Mouse (Mus musculus) cerebellum, adult 11-12 months (tissue): ENCODE data around the gene Sdccag8.

Experiments used
- DNase-seq: peaks from one replicate; pipeline ENCODE4 v3.0.0; 2022

Sdccag8 gene

GRCm38 (mm10) chr1:176946031-176946795 is 131.8 kb downstream of the Sdccag8 start:
- peak; percentile 77 for DNase-seq

DNA sequence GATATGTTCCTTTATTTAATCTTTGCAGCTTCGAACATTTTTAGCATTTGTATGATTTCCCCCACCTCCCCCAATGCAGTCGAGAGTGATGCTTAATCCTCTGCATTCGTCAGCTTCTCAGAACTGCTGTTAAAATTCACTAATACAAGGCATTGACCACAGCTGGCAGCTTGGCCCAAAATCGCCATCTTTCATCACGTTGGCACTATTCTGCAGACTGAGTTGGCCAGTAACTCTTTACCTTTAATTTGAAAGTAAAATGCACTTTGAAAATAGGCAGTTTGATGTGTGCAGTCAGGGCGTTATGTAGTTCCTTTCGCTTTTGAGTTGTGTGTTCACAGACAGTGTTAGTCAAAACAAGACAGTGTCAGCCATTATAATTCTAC is 132.3 kb downstream of the Sdccag8 start:
- DNase-seq: no peak

DNA sequence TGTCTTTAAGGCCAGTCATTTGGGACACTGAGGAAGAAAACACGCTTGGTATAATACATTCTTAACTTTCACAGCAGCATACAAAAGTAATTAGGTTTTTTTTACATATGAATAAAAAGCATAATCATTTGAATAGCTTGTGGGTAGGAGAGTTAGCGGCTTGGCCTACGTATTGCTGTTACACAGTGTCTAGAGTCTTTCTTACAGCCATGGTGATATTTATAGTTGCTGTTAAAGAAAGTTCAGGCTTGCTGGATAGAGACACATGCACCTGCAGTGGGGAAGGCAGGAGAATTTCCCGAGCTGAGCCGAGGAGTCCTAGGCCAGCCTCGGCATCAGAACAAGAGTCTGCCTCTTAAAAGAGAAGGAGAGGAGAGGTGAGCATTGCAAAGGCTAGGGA is 134.4 kb downstream of the Sdccag8 start:
- no peak for DNase-seq

DNA sequence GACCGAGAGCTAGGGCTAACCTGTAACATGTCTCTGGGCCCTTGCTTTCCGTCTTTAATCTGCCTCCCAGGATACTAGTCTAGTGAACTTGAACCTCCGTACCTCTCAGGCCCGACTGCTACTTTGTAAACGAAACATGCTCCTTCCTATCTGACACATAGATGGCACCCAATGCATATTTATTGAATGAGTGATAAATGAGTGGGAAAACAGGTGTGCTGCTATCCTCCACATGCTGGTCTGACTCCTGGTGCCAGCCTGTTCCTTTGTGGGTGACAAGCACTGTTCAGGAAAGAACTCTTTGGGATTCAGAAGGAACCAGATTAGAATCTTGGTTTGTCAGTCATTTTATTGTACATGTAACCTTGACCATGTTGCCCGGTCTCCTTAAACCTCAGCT is 134.9 kb downstream of the Sdccag8 start:
- no peak for DNase-seq

GRCm38 (mm10) chr1:176950061-176950460 is 135.6 kb downstream of the Sdccag8 start:
- no peak for DNase-seq

DNA sequence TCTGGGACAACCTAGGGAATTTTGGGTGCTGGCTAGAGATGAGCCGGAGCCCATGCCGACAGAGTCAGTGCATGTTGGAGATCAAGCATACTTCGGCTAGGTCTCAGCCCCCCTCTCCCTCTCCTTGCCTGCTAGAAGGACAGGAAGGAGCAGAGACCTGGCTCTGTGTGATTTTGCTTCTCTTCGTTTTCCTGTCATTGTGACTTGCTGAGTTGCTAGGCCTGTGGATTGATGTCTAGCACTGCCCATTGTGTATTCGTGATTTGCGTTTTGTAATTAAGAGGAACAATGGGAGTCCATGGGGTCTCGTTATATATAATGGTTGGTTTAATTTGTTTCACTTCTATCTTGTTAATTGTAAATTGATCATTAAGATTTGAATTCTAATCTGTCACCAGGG is 137.4 kb downstream of the Sdccag8 start:
- DNase-seq: no peak

DNA sequence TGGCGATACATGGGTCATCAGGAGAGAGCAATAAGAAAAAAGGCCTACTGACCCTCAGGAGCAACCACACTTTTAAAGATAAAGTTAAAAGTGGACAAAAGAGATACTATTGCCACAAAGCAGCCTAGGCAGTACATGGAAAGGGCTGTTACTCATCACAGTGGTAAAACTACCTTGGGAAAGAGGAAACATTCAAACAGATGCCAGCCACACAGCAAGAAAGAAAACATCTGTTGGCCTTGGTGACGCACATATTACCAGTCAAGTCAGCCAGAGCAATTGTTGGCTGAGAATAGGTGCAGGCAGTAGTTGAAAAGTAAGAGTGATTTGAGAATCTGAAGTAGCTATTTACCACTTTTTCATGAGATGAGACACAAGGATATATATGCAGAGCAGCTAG is 143.9 kb downstream of the Sdccag8 start:
- no peak for DNase-seq

DNA sequence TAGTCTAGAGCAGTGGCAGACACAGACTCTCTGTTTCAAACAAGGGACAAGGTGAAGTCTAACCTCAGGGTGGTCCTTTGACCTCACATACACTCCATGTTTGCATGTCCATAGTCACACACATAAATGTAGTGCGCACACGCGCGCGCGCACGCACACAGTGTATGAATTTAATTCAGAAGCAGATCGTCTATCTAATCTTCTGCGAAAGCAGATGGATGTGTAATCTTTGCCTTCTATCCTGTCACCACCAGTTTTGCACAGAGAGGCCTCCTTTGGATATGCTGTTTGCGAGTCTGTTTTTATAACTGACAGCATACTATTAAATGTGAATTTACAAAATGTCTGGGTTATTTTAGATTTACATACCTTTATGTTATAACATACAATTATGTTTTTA is 147.3 kb downstream of the Sdccag8 start:
- DNase-seq: no peak

GRCm38 (mm10) chr1:176962894-176963293 is 148.4 kb downstream of the Sdccag8 start:
- DNase-seq: no peak

DNA sequence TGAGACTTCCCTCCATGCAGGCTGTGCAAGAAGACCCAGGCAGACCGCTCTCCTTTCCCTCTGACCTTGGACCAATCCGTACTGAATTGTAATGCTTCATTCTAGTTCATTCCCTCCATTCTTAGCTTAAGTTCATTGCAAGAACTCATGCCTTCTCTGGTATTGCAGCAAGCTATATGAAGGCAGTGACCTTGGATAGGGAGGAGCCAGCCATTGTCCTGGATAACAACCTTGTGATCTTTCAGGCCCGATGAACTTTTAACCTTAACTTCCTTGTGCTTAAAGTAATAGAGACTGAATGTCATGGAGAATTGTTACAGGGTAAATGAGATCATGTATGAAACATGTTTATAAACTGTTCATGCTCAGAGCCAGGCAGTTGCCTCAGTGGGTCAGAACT is 152.8 kb downstream of the Sdccag8 start:
- DNase-seq: no peak

DNA sequence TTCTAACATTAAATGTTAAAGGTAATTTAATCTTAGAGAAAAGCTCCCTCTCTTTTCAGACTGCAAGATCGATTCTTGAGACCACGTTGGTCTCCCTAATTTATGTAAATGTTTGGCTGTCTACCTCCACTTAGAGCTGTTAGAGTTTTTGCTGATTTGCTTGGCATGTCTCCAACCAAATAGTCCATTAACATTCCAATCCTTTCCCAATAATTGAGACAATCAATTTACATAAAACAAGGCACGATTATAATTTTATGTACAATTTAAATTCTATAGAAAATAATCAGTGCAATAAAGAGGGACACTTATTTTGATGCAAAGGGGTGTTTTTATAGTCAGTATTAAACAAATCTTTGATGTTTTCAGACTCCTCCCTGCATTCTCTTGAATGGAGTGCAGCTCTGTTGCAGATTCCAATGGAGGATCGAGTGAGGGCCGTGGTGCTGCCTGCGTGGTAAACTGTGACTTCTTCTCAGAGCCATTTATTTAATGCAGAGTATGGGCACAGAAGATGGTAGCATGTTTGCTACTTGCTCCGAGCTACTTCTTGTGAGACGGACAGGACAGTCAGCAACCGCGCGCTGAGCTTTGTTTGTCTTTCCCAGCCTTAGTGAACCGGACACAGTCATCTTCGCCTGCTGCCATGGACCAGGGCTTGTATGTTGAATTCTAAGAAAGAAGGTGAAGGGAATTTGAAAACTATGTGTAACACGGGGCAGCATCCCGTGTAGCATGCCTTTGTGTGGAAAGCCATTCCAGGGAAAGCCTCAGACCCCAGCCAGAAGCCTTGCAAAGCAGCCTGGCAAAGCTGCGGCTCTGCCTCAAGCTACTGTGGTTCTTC is 156.4 kb downstream of the Sdccag8 start:
- DNase-seq: no peak

- DNase-seq: no peak
Measured at GRCm38 (mm10) chr1:176971479-176971797, 157.0 kb downstream of the Sdccag8 start.

DNA sequence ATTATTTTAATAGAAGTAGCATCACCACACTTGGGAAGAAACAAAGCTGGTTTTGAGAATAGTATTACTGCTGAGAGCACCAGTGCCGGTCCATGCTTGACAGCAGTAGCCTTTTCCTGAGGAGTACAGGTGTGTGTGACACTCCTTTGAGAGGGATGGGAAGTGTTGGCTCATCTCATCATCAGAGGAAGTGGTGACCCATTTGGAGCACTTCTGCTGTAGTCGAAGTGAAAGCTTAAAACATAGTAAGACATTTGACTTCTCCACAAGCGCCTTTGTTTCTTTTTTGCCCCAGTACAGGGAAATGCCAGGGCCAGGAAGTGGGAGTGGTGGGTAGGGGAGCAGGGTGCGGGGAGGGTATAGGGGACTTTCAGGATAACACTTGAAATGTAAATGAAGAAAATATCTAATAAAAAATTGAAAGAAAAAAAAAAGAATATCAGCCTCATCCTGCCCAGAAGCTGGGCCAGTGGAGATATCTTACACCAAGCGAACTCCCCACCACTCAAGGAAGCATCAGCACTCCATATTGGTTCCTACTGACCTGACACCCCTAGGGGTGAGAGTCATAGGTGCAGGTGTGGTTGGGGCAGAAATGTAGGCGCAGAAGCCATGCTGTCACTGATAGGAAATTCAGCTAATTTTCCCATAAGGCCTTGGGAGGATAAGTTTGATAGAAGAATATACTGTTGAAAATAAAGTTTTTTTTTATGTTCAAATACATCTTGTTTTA is 159.1 kb downstream of the Sdccag8 start:
- DNase-seq: no peak

DNA sequence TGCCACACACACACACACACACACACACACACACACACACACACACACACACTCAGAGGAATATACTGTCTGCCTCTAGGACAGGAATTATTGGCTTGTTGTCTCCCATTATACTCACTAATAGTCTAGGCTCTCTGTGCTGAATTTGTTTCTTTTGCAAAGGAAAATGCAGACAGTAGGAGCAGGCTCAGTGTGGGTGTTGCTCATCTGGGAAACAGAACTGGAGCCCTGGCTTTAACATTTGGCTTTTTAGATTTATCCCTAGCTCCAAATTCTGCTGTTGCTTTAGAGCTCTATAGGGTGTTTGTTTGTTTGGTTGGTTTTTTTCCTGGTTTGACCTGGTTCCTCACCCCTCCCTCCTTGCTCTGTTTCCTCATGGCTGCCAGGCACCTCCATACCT is 164.8 kb downstream of the Sdccag8 start:
- no peak for DNase-seq

GRCm38 (mm10) chr1:176980140-176980539 is 165.7 kb downstream of the Sdccag8 start:
- no peak for DNase-seq

GRCm38 (mm10) chr1:176980801-176981400 is 166.4 kb downstream of the Sdccag8 start:
- DNase-seq: no peak

DNA sequence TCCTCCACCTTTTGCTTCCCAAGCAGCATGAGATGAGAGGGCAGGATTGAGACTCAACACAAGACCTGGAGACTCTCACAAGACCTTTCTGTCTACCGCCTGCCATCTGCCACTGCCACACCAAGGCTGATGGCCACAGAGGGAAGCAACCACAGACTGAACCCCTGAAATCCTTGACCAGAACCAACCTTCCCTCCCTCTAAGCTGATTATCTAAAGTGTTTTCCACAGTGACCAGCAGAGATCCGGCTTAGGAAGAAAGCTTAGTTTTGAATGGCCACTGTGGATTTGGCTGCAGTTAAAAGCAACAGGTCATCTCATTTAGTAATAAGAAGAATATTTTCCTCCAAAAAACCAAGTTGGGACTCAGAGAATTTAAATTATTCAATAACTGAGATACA is 167.1 kb downstream of the Sdccag8 start:
- DNase-seq: no peak

- DNase-seq: no peak
Measured at GRCm38 (mm10) chr1:176982671-176983070, 168.2 kb downstream of the Sdccag8 start.

- no peak for DNase-seq
Measured at GRCm38 (mm10) chr1:176985691-176986090, 171.2 kb downstream of the Sdccag8 start.

GRCm38 (mm10) chr1:176986275-176986674 is 171.8 kb downstream of the Sdccag8 start:
- no peak for DNase-seq

DNA sequence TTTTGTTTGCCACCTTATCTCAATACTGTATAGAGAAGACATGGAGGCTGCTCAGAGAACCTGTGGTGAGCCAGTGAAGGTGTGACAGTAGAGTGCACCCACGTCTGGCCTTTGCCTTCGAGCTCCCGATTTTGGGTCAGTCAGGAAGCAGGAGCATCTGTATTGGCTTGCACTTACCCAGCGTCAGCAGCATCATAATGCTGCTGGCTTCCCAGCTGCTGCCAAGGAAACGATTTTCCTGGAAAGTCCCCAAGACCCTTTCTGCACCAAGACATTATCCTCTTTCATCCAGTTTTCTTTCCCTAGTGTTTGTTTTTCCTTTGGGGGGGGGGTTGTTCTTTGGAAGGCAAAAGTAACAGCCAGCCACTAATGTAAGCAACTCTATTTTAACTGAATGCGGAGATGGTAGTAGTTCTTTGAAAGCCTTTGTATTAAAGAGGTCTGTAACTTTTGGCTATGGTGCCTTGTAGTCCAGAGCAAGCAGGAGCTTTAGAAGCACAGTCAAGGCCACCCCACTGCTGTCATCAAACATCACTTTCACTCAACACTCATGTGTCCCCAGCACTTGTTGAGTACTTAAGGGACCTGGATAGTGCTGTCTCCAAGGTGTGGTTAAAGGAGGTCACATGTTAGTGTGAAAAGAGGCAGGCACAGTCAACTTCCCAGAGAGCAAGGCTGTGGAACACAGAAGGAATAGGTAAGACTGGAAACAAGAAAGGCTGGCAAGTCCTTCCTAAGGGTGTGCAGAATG is 172.7 kb downstream of the Sdccag8 start:
- no peak for DNase-seq

GRCm38 (mm10) chr1:176991473-176991872 is 177.0 kb downstream of the Sdccag8 start:
- DNase-seq: no peak

GRCm38 (mm10) chr1:176992517-176992916 is 178.1 kb downstream of the Sdccag8 start:
- no peak for DNase-seq
